ENCODE assay signal across 9 mouse cellular contexts in genomic region chr7:75555940-75556339, GRCm38 (mm10).
DNase-seq lines count a peak whose midpoint lies in the region; ATAC-seq and TF ChIP-seq lines count a peak whose summit lies in the region.
"Had no signal": no experiment of that assay in that cellular context is flagged by ENCODE, and none has a peak within 500 bp of the region (broad histone marks: within the 10 kb centered on the region; RNA-seq: fewer than 3 reads in every experiment).

No protein-coding gene starts in this region.

- ATAC-seq in heart, embryonic 12.5 days (ENCODE audit: insufficient number of reproducible peaks, low FRiP score), result no peak
- no peak for ATAC-seq in intestine, postnatal 0 days

- peak; percentile 44 for DNase-seq in heart, adult 8-10 months (ENCODE audit: low spot score)
- DNase-seq in liver, adult 2 months (ENCODE audit: extremely low read depth, low read depth, low spot score), result peak; percentile 44
- DNase-seq in liver (no peak), NIH3T3 (ENCODE audit: low read depth) (peak; percentile 66)
- DNase-seq in adrenal gland, adult 2 months, result no peak
- DNase-seq: heart, postnatal 36 days; right cerebral cortex, postnatal 4 days had no signal

- TF ChIP-seq POLR2A in liver, adult 2 months (IDR thresholded peaks at IDR 0.05; ENCODE audit: extremely low read depth, insufficient read depth, low read length), result no peak

- H3K9me3 ChIP-seq in heart, embryonic 12.5 days (replicated peaks), result no peaks in the 10 kb centered on the region
- H3K9me3 ChIP-seq in intestine, postnatal 0 days (ENCODE audit: control insufficient read depth), result no peaks in the 10 kb centered on the region

- H3K4me3 ChIP-seq in heart, embryonic 12.5 days, result no peak overlapping the region
- H3K4me3 ChIP-seq in liver, adult 2 months (ENCODE audit: insufficient read depth, low read depth, low read length), result no peak overlapping the region
- H3K4me3 ChIP-seq in intestine, postnatal 0 days (ENCODE audit: low read depth, low read length), result no peak overlapping the region

- 54% methylated on average over 6 of the region's 6 CpGs for WGBS in heart, embryonic 12.5 days
- 47% methylated on average over 6 of the region's 6 CpGs for WGBS in liver, adult 2 months
- WGBS in intestine, postnatal 0 days, result 42% methylated on average over 6 of the region's 6 CpGs

- no peak overlapping the region for H3K9ac ChIP-seq in heart, embryonic 12.5 days
- H3K9ac ChIP-seq in liver, adult 2 months (ENCODE audit: low read depth, low read length), result no peak overlapping the region
- H3K9ac ChIP-seq in intestine, postnatal 0 days (ENCODE audit: low read depth, low read length), result no peak overlapping the region

- H3K4me1 ChIP-seq in heart, embryonic 12.5 days (replicated peaks), result peaks cover 50% of the 10 kb centered on the region
- H3K4me1 ChIP-seq in liver, adult 2 months (ENCODE audit: control insufficient read depth, insufficient read depth, low read length), result peaks cover 11% of the 10 kb centered on the region
- peaks cover 6% of the 10 kb centered on the region; the same call in 1 of the 2 replicates for H3K4me1 ChIP-seq in intestine, postnatal 0 days (replicated peaks; ENCODE audit: control insufficient read depth, insufficient read depth, low read length)

- H3K27ac ChIP-seq in heart, embryonic 12.5 days (ENCODE audit: poor library complexity, severe bottlenecking), result no peak overlapping the region
- H3K27ac ChIP-seq in liver, adult 2 months (replicated peaks; ENCODE audit: insufficient read depth, low read depth, low read length), result no peak overlapping the region
- H3K27ac ChIP-seq in intestine, postnatal 0 days (ENCODE audit: low read depth, low read length), result no peak overlapping the region

- no peak for TF ChIP-seq CTCF in liver, adult 2 months (IDR thresholded peaks at IDR 0.05; ENCODE audit: low read depth, low read length)
- TF ChIP-seq CTCF in intestine, postnatal 0 days (IDR thresholded peaks at IDR 0.05; ENCODE audit: low read depth), result peak; percentile 64

- no peak overlapping the region for H3K4me2 ChIP-seq in heart, embryonic 12.5 days
- H3K4me2 ChIP-seq in intestine, postnatal 0 days (replicated peaks; ENCODE audit: low read depth), result no peak overlapping the region

- H3K79me2 ChIP-seq in liver, adult 2 months (ENCODE audit: control insufficient read depth, insufficient read depth, low read length), result peaks cover 13% of the 10 kb centered on the region

- no peaks in the 10 kb centered on the region for H3K27me3 ChIP-seq in heart, embryonic 12.5 days (replicated peaks)
- H3K27me3 ChIP-seq in liver, adult 2 months (ENCODE audit: control insufficient read depth, insufficient read depth, low read length), result no peaks in the 10 kb centered on the region
- no peaks in the 10 kb centered on the region for H3K27me3 ChIP-seq in intestine, postnatal 0 days (replicated peaks; ENCODE audit: control insufficient read depth, insufficient read depth, low read length)

- H3K36me3 ChIP-seq in heart, embryonic 12.5 days, result no peaks in the 10 kb centered on the region
- no peaks in the 10 kb centered on the region for H3K36me3 ChIP-seq in liver, adult 2 months (ENCODE audit: control insufficient read depth, insufficient read depth, low read length)
- H3K36me3 ChIP-seq in intestine, postnatal 0 days (ENCODE audit: control insufficient read depth, insufficient read depth), result no peaks in the 10 kb centered on the region

Comparison
In these comparisons a context has a peak if more than half of its experiments do, and no peak if none do; other contexts are left out.
1. DNase-seq: peak in heart, adult 8-10 months (single experiment), liver, adult 2 months (single experiment) and NIH3T3 (single experiment); none in liver (single experiment) and adrenal gland, adult 2 months (single experiment).